Mouse (Mus musculus): Measurements from ENCODE around the gene Rtkn2.

Rtkn2 gene

GRCm38 (mm10) chr10:68039641-68040205, 60.4 kb downstream of the Rtkn2 start:
- DNase-seq (ENCODE audit: low read depth, low spot score) = peak; percentile 23

DNA sequence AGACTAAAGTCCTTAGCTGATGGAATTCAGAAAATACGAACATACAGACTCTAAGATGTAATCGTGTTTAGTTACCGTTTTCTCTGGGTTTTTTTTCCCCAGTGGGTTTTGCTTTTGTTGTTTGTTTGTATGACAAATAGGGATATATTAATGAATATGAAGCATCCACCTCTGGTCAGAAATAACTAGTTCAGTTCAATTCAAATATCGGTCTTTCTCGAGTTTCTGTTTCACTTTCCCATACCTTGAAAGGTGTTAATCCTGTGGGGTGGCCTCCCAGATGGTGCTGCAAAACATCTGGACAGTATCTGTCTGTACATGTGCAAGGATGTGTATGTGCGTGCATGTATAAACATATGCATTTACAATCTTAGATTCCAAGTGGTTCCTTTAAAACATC, 61.0 kb downstream of the Rtkn2 start:
- no peak for DNase-seq (ENCODE audit: low read depth, low spot score)

DNA sequence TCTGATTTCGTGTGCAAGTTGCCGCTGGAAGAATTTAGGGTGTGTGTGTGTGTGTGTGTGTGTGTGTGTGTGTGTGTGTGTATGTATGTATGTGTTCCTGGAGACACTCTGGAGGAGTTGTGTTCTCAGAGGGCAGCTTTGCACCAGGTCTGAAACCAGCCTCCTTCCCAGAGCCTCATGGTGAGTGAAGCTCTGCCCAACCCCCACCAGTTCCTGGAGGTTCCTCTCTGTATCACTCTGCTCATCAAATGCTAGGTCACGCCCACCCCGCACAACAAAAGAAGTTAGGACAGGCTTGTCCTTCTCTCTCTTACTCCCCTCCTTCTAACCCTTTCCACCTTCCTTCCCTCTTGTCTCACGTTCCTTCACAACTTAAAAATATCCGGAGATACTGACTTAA, 64.6 kb downstream of the Rtkn2 start:
- no peak for DNase-seq (ENCODE audit: low read depth, low spot score)

- no peak for DNase-seq (ENCODE audit: low read depth, low spot score)
These were observed 65.5 kb downstream of the Rtkn2 start for GRCm38 (mm10) chr10:68044864-68045263.

DNA sequence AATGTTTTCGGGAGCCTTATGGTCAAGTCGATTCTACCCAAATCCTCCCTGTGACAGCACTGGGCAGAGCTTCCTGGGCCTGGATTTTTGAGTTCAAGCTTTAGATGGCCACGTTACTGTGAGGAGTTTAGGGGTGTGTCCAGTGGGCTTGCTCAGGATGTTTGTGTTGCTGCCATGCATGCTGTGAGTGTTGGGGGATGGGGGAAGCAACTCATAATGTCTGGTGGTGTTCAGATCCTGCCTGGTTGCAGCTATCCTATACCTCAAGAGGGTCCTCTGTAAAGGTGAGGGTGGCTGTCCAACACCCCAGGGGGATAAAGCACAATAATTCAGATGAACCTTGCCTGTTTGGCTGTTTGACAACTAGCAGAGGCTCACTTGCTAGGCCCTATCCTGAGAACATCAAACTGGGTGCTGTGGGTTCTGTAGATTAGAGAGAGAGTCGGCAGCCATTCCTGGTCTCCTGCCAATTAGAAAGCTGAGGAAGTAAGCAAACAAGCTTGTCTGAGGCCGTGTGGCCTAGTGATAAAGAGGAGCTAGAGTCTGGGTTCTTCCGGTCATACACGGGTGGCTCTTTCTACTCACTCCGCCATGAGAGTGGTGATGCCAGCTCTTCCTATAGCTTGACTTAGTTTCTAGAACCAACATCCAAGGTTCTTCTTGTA, 69.4 kb downstream of the Rtkn2 start:
- no peak for DNase-seq (ENCODE audit: low read depth, low spot score)

- no peak for DNase-seq (ENCODE audit: low read depth, low spot score)
These were observed 71.5 kb downstream of the Rtkn2 start for GRCm38 (mm10) chr10:68050882-68051281.

GRCm38 (mm10) chr10:68051316-68051933, 72.1 kb downstream of the Rtkn2 start:
- DNase-seq (ENCODE audit: low read depth, low spot score) = no peak

GRCm38 (mm10) chr10:68052307-68052706, 72.9 kb downstream of the Rtkn2 start:
- no peak for DNase-seq (ENCODE audit: low read depth, low spot score)

- no peak for DNase-seq (ENCODE audit: low read depth, low spot score)
These were observed 74.8 kb downstream of the Rtkn2 start for GRCm38 (mm10) chr10:68054131-68054530.

GRCm38 (mm10) chr10:68054706-68055105, 75.3 kb downstream of the Rtkn2 start:
- no peak for DNase-seq (ENCODE audit: low read depth, low spot score)

- no peak for DNase-seq (ENCODE audit: low read depth, low spot score)
These were observed 78.5 kb downstream of the Rtkn2 start for GRCm38 (mm10) chr10:68057841-68058240.

DNA sequence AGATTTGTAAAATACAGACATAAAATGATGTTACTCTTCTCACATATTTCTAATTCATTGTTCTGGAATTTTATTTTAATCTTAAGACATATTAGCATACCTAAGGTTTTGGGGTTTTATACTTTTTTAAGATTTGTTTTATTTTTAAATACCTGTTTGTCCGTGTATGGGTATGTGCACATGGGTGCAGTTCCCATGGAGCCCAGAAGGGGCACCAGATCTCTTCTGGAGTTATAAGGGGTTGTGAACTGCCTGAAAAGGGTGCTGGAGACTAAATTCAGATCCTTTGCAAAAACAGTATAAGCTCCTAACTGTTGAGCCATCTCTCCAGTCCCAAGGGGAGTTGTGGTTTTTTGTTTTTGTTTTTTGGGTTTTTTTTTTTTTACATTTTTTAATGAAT, 79.0 kb downstream of the Rtkn2 start:
- DNase-seq (ENCODE audit: low read depth, low spot score) = no peak

GRCm38 (mm10) chr10:68060590-68061248, 81.3 kb downstream of the Rtkn2 start:
- no peak for DNase-seq (ENCODE audit: low read depth, low spot score)

DNA sequence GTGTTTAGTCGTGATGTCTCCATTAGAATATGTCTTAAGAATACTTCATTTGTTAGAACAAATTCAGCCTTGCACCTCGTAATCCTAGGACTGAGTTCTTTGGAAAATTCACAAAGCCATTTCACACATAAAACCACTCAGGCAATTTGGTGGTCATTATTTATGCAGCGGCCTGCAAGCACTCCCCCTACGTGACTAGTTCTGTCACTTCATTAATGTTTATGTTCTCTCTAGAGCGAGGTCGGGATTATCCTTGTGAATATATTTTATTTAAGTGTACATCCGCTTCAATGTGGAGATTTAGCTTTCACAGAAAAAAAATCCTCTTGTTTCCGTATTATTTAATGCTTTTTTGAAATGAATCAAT, 81.9 kb downstream of the Rtkn2 start:
- DNase-seq (ENCODE audit: low read depth, low spot score) = no peak

DNA sequence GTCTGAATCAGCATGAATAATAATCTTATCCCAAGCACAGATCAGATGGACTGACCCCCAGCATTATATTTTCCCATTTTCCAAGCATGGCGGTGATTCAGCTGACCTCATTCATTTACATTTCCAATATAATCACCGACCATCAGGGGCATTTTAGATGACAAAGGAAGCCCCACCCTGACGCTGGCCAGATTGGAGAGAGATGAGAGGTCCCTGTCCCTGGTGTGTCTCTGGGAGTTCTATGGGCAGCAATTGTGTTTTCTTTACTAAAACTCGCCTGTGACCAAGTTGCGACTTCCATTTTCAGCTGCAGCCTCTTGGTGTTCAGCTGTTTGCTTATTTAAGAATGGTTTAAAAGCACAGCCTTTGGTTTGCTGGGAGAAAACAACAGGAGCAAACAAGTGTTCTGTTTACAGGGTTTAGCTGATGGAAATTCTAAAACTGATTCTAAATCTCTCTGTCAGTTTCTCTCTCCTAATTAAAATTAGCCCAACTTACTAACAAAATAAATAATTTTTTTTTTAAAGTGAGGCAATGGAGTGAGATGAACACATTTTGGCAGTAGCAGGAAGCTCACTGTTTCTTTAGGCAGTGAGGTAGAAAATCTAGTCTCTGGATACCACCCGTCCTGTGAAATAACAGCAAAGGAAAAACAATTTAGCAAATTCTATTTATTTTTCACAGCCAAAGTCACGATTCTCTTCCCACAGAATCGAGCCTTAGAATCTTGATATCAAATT, 84.6 kb downstream of the Rtkn2 start:
- no peak for DNase-seq (ENCODE audit: low read depth, low spot score)

- DNase-seq (ENCODE audit: low read depth, low spot score) = no peak
These were observed 85.2 kb downstream of the Rtkn2 start for GRCm38 (mm10) chr10:68064571-68064970.

- no peak for DNase-seq (ENCODE audit: low read depth, low spot score)
These were observed 86.8 kb downstream of the Rtkn2 start for GRCm38 (mm10) chr10:68066173-68066572.

- DNase-seq (ENCODE audit: low read depth, low spot score) = no peak
These were observed 88.6 kb downstream of the Rtkn2 start for GRCm38 (mm10) chr10:68067961-68068360.

DNA sequence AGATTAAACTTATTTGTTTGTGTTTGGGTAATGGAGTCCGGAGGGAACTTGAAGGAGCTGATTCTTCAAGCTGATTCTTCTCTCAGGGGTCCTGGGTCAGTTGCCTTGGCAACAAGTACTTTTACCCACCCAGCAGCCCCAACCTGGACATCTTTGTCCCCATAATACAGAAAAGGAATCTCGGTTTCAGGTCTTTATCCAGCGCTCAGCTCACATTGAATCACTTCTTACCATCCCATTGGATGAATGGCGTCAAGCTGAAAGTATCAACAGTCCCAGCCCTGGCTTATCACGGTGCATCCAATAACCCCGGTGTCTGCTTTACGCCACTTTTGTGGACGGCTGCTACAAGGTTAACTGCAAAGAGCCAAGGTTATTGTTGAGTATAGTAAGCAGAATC, 89.1 kb downstream of the Rtkn2 start:
- no peak for DNase-seq (ENCODE audit: low read depth, low spot score)

DNA sequence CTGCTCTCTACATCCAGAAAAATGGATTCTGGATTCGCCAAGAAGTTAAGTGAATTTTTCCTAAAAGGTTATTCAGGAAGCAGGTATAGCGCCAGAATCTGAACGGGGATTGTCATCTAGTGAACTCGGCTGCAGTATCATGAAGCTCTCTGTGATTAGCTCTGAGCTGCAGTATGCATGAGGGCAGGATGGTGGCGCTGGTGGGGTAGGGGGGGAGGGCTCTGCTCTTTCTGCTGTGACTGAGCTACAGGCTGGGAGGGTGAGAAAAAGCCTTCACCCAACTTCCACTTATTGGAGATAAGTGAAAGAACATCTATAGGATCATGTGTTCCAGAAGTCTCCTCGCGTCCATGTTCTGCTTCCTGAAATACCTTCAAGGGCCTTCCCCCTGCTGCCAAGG, 91.7 kb downstream of the Rtkn2 start:
- no peak for DNase-seq (ENCODE audit: low read depth, low spot score)

GRCm38 (mm10) chr10:68072626-68073025, 93.3 kb downstream of the Rtkn2 start:
- no peak for DNase-seq (ENCODE audit: low read depth, low spot score)

- no peak for DNase-seq (ENCODE audit: low read depth, low spot score)
These were observed 94.9 kb downstream of the Rtkn2 start for GRCm38 (mm10) chr10:68074291-68074690.

Data from brain, adult 2 months (tissue).